Comparison of ENCODE assay signal across 1 mouse cellular context in the genomic region with DNA sequence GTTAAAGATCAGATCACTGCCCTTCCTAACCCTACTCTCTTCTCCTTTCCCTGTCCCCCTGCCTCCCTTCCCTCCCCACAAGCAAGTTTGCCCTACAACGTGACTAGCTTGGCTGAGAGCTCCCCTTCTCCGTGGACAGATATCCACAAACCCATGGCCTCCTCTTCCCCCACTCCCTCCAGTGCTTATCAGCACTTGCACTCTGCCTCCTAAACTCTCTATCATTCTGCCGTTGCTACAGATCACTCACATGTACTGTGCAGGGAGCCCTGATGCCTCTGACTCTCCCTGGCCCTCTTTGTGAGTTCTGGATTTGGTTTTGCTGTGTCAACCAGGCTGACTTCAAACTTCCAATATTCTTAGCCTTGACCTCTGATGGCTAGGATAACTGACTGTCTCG.
TF ChIP-seq lines count a peak whose summit lies in the region.

No protein-coding gene starts in this region.

TF ChIP-seq in MEL, 35 proteins besides CTCF, POLR2A, EP300 and RAD21 (continued from another document):
- TF ChIP-seq BHLHE40 (IDR thresholded peaks at IDR 0.05; ENCODE audit: borderline replicate concordance, low read depth, low read length) (0 out of 2 replicates have a peak, but pooled peaks have one; percentile 43), HCFC1 (IDR thresholded peaks at IDR 0.05; ENCODE audit: low read depth, low read length) (no peak), SIN3A (IDR thresholded peaks at IDR 0.05; ENCODE audit: low read length) (no peak), MYB (IDR thresholded peaks at IDR 0.05; ENCODE audit: low read depth, low read length) (peak; percentile 54), MAX (IDR thresholded peaks at IDR 0.05; ENCODE audit: low read length) (no peak), CHD2 (IDR thresholded peaks at IDR 0.05; ENCODE audit: low read length) (no peak), MYC (IDR thresholded peaks at IDR 0.05; ENCODE audit: low read depth, low read length) (peak; percentile 45), TBP (IDR thresholded peaks at IDR 0.05; ENCODE audit: low read depth, low read length) (0 out of 2 replicates have a peak, but pooled peaks have one; percentile 23)
TF ChIP-seq in MEL: peak in this region for 7.
